Mouse (Mus musculus) myocyte (in vitro differentiated cells): ENCODE measurements around the gene Gm1123. TPM values are rescaled to one million over a fixed set of nuclear protein-coding genes. Genes with fewer than 3 reads are reported as not detected.

Experiments
- H3K27me3 ChIP-seq: one replicate; pipeline ENCODE4 v1.6.1; 2011; ENCODE audit not compliant: control insufficient read depth, insufficient read depth, insufficient read length
- H3K36me3 ChIP-seq: one replicate; pipeline ENCODE4 v1.6.1; 2011; ENCODE audit not compliant: control insufficient read depth, insufficient read depth
- H3K4me2 ChIP-seq: one replicate; pipeline ENCODE4 v1.6.1; 2011; ENCODE audit warnings: low read depth, control low read depth
- H3K4me3 ChIP-seq: one replicate; pipeline ENCODE4 v1.5.1; 2011; ENCODE audit warnings: mild to moderate bottlenecking, control low read depth, moderate library complexity
- H3K79me2 ChIP-seq: one replicate; pipeline ENCODE4 v1.6.1; 2011; ENCODE audit not compliant: control insufficient read depth, insufficient read depth
- H3ac ChIP-seq: one replicate; pipeline ENCODE4 v1.6.1; 2011; ENCODE audit not compliant: control insufficient read depth, insufficient read length
- CEBPB ChIP-seq: IDR thresholded peaks from 2 replicates; pipeline ENCODE4 v1.6.1; 2011; ENCODE audit warnings: mild to moderate bottlenecking, moderate library complexity; ENCODE audit not compliant: poor library complexity, insufficient read depth, severe bottlenecking
- E2F4 ChIP-seq: IDR thresholded peaks from one replicate; pipeline ENCODE4 v1.6.1; 2011; ENCODE audit warnings: mild to moderate bottlenecking, control low read depth, moderate library complexity; ENCODE audit not compliant: insufficient read depth
- MAX ChIP-seq: IDR thresholded peaks from one replicate; pipeline ENCODE4 v1.6.1; 2011; ENCODE audit warnings: low read depth, mild to moderate bottlenecking, control low read depth
- MYOD1 ChIP-seq, 3 experiments: IDR thresholded peaks; one replicate each; pipeline ENCODE4 v1.6.1; 2011; ENCODE audit warnings: control low read depth in 2 of 3, low read depth in 2 of 3, mild to moderate bottlenecking in 2 of 3, moderate library complexity in 1 of 3; ENCODE audit not compliant: insufficient read length in 2 of 3, control insufficient read depth in 1 of 3
- MYOG ChIP-seq, 3 experiments: IDR thresholded peaks; one replicate each; pipeline ENCODE4 v1.6.1; 2011; ENCODE audit warnings: control low read depth in 2 of 3, low read depth in 2 of 3, mild to moderate bottlenecking in 2 of 3; ENCODE audit not compliant: insufficient read length in 2 of 3, control insufficient read depth in 1 of 3, insufficient read depth in 1 of 3
- POLR2A ChIP-seq: IDR thresholded peaks from one replicate; pipeline ENCODE4 v1.6.1; 2011; ENCODE audit warnings: low read depth, mild to moderate bottlenecking, control low read depth, moderate library complexity; ENCODE audit not compliant: insufficient read length
- POLR2AphosphoS2 ChIP-seq: IDR thresholded peaks from one replicate; pipeline ENCODE4 v1.6.1; 2011; ENCODE audit warnings: low read depth, control low read depth; ENCODE audit not compliant: insufficient read length
- REST ChIP-seq: IDR thresholded peaks from one replicate; pipeline ENCODE4 v1.6.1; 2011; ENCODE audit warnings: mild to moderate bottlenecking, control low read depth, moderate library complexity; ENCODE audit not compliant: insufficient read depth, insufficient read length
- SRF ChIP-seq: IDR thresholded peaks from one replicate; pipeline ENCODE4 v1.6.1; 2011; ENCODE audit warnings: low read depth; ENCODE audit not compliant: control insufficient read depth, insufficient read length
- TCF12 ChIP-seq: IDR thresholded peaks from one replicate; pipeline ENCODE4 v1.6.1; 2011; ENCODE audit warnings: mild to moderate bottlenecking, control low read depth; ENCODE audit not compliant: poor library complexity, insufficient read depth, severe bottlenecking
- TCF3 ChIP-seq: IDR thresholded peaks from one replicate; pipeline ENCODE4 v1.6.1; 2011; ENCODE audit warnings: low read depth, control low read depth; ENCODE audit not compliant: insufficient read length
- USF1 ChIP-seq: IDR thresholded peaks from one replicate; pipeline ENCODE4 v1.6.1; 2011; ENCODE audit warnings: low read depth, mild to moderate bottlenecking, control low read depth, moderate library complexity
- polyA plus RNA-seq: library from polyadenylated mRNA; unstranded; fragments of >200 nt; fragmentation: generic; extraction: Trizol; gene quantifications from one replicate; pipeline ENCODE4 v1.2.1, GENCODE M21; 2012; ENCODE audit warnings: missing spikeins

Gm1123 gene
- polyA plus RNA-seq, 1 experiment: not detected

GRCm38 (mm10) chr9:98973101-98973521 lies 62.4 kb downstream of the Gm1123 start:
- no peak overlapping the region for H3K4me3 ChIP-seq
- H3ac ChIP-seq: no peak overlapping the region
- H3K36me3 ChIP-seq: no peaks in the 10 kb centered on the region
- peak overlapping the region; percentile 50 for H3K4me2 ChIP-seq
- H3K27me3 ChIP-seq: peaks cover 36% of the 10 kb centered on the region
- TF ChIP-seq E2F4: no peak
- TF ChIP-seq USF1: no peak
- no peak for TF ChIP-seq SRF
- no peak for TF ChIP-seq POLR2AphosphoS2
- peak in 1 of 3 experiments; percentile 5 for TF ChIP-seq MYOG (IDR thresholded peaks at IDR 0.05; ENCODE audit: control insufficient read depth in 1 of 3, insufficient read depth in 1 of 3, insufficient read length in 2 of 3, low read depth in 2 of 3)
- TF ChIP-seq REST: no peak
- no peaks in the 10 kb centered on the region for H3K79me2 ChIP-seq

- TF ChIP-seq MYOG (IDR thresholded peaks at IDR 0.05; ENCODE audit: control insufficient read depth in 1 of 3, insufficient read depth in 1 of 3, insufficient read length in 2 of 3, low read depth in 2 of 3) (no peak), MYOD1 (IDR thresholded peaks at IDR 0.05; ENCODE audit: control insufficient read depth in 1 of 3, insufficient read length in 2 of 3, low read depth in 2 of 3) (no peak), SRF (no peak), POLR2A (no peak), REST (no peak), E2F4 (no peak), MAX (no peak), TCF3 (no peak), CEBPB (no peak), USF1 (no peak), TCF12 (no peak), POLR2AphosphoS2 (no peak)
- no peaks in the 10 kb centered on the region for H3K79me2 ChIP-seq
- no peak overlapping the region for H3K4me2 ChIP-seq
- no peak overlapping the region for H3ac ChIP-seq
- no peak overlapping the region for H3K4me3 ChIP-seq
- peaks cover 57% of the 10 kb centered on the region for H3K27me3 ChIP-seq
- H3K36me3 ChIP-seq: no peaks in the 10 kb centered on the region
Measured at GRCm38 (mm10) chr9:98965084-98965483, 70.4 kb downstream of the Gm1123 start.

GRCm38 (mm10) chr9:98963661-98964060 lies 71.9 kb downstream of the Gm1123 start:
- Histone ChIP-seq H3K36me3 (no peaks in the 10 kb centered on the region), H3K4me2 (no peak overlapping the region), H3K4me3 (no peak overlapping the region), H3ac (no peak overlapping the region), H3K27me3 (peaks cover 66% of the 10 kb centered on the region), H3K79me2 (no peaks in the 10 kb centered on the region)
- no peak for TF ChIP-seq CEBPB
- TF ChIP-seq E2F4: no peak
- no peak for TF ChIP-seq TCF12
- TF ChIP-seq MAX: no peak
- TF ChIP-seq USF1: no peak
- TF ChIP-seq MYOD1 (IDR thresholded peaks at IDR 0.05; ENCODE audit: control insufficient read depth in 1 of 3, insufficient read length in 2 of 3, low read depth in 2 of 3): no peak
- no peak for TF ChIP-seq SRF
- no peak for TF ChIP-seq MYOG (IDR thresholded peaks at IDR 0.05; ENCODE audit: control insufficient read depth in 1 of 3, insufficient read depth in 1 of 3, insufficient read length in 2 of 3, low read depth in 2 of 3)
- no peak for TF ChIP-seq POLR2AphosphoS2
- no peak for TF ChIP-seq TCF3
- no peak for TF ChIP-seq REST
- no peak for TF ChIP-seq POLR2A

GRCm38 (mm10) chr9:98962478-98963142 lies 72.9 kb downstream of the Gm1123 start:
- Histone ChIP-seq H3K79me2 (no peaks in the 10 kb centered on the region), H3K36me3 (no peaks in the 10 kb centered on the region), H3K4me2 (no peak overlapping the region), H3K27me3 (peaks cover 68% of the 10 kb centered on the region), H3K4me3 (no peak overlapping the region), H3ac (no peak overlapping the region)
- TF ChIP-seq MYOD1 (IDR thresholded peaks at IDR 0.05; ENCODE audit: control insufficient read depth in 1 of 3, insufficient read length in 2 of 3, low read depth in 2 of 3) (no peak), USF1 (no peak), TCF3 (no peak), MYOG (IDR thresholded peaks at IDR 0.05; ENCODE audit: control insufficient read depth in 1 of 3, insufficient read depth in 1 of 3, insufficient read length in 2 of 3, low read depth in 2 of 3) (no peak), SRF (no peak), POLR2A (no peak), REST (no peak), CEBPB (no peak), TCF12 (no peak), E2F4 (no peak), POLR2AphosphoS2 (no peak)
